Mouse (Mus musculus): ENCODE data around the gene Ppp1r12b. TPM values are rescaled to one million over a fixed set of nuclear protein-coding genes. Genes with fewer than 3 reads are reported as not detected.

The Ppp1r12b gene
- total and polyA plus RNA-seq, 3 experiments, result 4.3 to 13.8 (median 12.3) TPM

DNA sequence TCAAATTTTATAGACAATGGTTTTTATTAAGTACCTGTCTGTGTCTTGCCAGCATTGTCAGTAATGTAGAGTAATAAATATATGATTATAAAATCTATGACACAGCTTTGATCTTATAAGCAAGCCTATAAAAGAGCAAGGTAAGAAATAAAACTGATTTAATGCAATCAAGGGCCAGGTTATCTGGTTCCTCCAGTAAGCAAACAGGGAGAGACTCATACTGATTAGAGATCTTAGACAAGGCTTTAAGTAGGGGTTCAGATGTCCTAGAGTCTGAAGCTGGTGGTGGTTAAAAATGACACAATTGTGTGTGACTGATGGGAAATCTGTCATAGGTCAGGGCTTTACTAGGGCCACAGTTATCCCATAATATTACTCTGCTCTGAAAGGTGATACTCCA is 164.3 kb downstream of the Ppp1r12b start:
- no peak for DNase-seq

DNA sequence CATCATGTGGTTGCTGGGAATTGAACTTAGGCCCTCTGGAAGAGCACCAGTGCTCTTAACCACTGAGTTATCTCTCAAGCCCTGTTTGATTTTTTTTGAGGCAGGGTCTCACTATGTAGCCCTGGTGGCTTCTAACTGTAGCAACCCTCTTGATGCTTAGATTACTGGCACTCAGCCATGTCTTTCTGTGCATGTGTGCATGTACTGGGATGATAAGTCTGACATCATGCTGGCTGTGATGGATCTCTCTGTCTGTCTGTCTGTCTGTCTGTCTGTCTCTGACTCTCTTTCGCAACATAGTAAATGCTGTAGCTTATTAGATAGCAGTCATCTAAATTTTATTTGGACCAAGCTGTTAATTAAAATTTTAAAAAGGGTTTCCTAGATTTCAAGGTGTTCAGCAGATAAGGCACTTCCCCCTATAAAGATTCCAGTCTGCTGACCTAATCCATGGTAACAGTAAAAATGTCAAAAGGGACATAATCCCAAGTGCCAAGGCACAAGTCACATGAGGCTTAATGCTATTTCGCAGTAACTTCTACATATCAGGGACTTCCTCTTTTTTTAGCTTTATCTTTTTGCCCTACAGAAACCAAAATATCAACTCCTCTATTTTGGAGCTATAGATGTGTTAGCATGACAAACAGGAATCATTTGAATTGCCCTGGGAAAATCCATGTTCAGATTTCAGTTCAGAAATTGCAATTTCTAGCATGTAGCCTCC is 164.9 kb downstream of the Ppp1r12b start:
- DNase-seq, result no peak

DNA sequence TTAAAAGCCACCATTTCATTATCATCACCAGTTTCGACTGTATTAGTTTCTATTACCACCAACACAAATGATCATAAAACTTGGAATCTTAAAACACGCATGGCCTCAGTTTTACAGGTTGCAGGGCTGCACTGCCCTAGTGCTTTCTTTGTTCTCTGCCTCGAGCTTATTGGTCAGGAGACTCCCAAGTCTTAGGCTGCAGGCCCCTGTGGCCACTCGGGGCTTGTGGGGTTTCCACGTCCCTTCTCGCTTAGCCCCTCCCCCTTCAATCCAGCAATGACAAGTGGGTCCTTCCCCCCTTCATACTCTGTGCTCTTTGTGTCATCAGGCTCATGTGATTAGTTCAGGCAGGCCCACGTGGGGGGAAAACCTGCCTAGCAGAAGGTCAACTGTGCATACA is 167.6 kb downstream of the Ppp1r12b start:
- no peak for DNase-seq

DNA sequence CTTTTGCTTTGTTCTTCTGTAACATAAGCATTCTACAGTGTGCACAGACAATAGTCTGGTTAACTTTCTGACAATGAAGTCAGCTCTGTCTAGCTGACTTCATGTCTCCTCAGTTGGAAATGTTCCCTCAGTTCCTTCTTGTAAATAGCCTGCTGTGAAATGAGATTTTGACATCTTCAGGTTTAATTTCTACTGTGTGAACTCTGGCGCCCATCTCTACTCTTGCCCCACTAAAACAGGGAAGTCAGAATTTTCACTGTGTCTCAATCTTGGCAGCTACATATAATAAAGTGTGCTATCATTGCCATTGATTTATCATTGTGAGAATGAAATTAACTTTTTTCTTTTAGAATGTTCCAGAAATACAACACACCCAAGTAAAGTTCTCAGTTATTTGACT is 170.8 kb downstream of the Ppp1r12b start:
- no peak for DNase-seq

DNA sequence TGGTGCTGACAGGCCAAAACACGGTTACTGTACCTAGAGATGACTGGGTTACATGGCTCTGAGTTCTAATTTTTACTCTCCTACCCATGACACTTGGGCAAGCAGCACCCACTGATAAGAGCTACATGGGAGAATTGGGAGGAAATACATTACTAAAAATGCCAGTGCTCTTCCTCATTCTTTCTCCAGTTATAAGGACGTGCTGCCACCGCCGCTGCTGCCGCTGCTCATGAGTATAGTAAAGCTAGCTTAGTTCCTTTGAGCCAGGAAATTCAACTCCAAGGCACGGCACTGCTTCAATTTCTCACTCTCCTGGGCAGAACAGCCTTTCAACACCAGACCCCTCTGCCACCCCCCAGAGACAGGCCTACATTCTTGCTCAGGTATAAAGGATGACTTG is 171.3 kb downstream of the Ppp1r12b start:
- no peak for DNase-seq

DNA sequence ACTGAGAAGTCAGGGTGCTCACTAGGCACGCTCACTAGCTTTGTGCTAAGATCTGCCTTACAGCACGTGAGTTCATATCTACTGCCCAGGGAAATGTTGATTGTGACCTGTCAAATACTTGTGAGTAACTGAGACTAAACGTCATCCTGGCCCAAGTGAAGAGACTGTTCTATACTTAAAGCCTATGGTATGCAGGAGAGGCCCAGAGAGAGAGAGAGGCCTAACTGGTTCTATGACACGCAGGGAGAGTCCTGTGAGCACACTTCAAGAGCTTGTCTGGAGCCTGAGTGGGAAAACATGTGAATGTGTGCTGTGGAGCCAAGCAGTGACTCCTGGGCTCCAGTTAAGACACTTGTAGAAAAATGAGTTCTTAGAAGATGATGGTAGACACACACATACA is 171.8 kb downstream of the Ppp1r12b start:
- no peak for DNase-seq

DNA sequence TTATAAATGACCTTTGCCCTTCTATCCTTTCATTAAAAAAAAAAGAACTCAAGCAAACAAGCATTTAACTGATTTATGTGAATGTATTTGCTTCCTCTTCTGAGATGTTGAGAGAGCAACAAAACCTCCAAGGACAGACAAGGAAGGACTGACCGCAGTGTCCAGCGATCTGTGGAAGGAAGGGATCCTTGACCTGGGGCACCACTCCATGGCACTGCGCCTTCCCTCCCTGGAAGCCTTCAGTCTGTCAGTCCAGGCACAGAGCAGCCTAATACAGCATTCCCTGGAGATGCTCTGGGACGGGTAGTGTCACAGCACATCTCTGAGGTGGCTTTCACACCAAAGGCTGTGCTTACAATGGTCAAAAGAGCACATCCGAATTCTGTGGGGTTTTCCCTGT is 172.9 kb downstream of the Ppp1r12b start:
- no peak for DNase-seq

DNA sequence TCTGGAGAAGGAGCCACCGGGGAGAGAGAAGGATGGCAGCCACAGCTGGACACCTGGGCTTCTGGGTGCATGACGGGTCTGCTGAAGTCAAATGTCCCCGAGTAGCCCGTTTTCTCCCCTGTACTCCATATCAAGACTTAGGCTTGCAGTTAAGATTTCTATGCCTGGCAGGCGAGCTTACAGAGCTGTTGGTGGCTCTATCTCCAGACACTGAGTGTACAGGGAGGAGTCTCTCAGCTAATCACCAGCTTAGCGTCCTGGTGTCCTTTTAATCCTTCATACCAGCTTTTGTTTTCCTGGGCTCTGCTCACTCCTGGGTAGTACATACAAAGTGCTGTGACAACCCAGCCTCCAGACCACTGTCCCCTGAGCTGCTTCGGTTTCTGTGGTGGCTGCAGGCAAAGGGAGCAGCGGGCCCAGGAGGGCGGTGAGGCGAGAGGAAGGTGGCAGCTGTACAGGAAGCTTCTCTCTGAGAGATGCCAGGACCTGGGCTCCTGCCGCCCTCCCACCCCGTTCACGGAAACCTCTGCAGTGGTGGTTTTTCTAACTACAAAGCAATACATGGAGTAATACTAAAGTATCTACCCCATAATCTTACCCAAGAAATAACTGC is 177.7 kb downstream of the Ppp1r12b start:
- no peak for DNase-seq

DNA sequence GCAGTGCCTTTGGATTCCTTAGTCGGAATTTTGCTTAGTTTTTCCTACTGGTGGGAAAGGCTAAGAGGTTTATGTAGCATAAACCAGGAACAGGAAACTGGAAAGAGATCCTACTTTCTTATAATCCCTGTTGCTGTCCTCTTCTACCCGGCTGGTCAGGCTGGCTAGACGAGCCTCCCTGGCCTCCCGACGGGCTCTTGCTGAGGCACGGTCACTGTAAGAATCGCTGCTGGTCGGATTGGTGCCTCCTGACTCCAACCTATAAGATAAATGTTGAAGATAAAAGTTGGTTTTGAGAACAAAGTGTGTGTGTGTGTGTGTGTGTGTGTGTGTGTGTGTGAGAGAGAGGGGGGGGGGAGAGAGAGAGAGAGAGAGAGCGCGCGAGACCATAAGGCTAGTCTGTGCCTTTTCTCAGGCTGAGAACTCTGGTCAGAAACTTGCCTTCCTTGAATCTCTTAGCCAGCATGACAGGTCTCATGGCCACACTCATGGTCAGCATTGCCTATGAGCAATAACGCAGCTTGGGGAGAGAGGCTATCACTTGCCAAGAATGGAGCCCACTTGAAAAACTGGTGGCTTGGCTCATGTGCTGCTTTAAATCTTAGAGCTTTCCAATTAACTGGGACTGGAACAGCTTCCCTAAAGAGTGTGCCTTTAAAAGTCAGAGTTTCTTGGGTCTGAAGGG is 178.4 kb downstream of the Ppp1r12b start:
- peak; percentile 58 for DNase-seq

DNA sequence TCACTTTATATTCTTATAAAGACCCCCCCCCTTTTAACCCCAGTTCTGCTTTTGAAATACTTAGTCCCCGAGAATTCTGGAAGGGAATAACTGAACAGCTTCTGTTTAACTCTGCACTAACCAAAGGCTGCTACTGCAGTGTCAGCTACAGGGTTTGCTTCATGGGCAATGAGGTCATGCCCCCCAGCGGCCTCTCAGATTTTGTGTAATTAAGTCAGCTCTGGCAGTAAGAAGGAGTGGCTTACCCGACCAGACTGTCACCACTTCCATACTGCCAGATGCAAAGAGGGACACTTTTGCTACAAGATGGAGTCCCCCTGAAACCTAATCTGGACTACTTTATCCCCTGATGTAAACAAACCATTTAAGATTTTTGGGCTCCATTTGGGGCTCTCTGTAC is 180.1 kb downstream of the Ppp1r12b start:
- DNase-seq, result no peak

DNA sequence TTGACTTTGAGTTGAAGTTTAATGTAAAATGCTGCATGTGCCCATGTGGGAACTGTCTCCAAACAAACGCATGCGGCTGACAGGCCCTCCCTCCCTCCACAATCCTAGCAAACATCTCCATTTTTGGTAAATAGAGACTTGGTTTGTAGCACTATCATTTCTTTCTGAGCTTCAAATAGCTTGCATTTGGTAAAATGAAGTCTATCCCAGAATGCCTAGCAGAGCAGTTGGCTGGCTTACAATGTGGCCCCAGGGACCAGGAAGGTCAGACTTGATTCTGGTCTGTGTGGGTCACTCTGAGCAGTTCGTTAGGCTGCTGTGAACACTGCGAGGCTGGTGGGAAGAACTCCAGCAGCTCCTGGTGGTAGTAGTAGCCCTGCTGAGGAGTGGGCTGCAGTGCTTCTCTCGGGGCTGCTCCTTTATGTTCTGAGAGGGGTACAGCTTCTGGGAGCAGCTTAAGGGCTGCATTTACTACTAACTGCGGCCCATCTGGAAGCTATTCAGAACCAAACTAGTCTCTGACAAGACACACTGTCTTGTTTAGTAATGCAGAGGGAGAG is 180.9 kb downstream of the Ppp1r12b start:
- DNase-seq, result peak; percentile 56

DNA sequence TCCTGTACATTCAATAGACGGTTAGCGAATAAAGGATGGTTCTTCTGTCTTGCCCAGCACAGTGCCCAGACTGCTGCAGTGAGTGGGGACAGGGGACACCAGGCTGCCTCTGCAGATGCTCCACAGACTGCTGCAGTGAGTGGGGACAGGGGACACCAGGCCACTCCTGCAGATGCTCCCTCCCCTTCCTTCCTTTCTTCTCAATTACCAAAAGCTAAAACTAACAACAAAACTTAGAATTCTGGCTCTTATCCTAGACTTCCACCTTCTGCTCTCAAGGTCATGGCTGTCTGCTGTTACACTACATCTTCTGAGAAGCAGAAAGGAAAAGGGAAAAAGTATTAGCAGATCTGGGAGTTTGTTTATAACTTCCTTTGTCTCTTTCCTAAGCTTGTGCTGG is 181.5 kb downstream of the Ppp1r12b start:
- DNase-seq, result no peak

DNA sequence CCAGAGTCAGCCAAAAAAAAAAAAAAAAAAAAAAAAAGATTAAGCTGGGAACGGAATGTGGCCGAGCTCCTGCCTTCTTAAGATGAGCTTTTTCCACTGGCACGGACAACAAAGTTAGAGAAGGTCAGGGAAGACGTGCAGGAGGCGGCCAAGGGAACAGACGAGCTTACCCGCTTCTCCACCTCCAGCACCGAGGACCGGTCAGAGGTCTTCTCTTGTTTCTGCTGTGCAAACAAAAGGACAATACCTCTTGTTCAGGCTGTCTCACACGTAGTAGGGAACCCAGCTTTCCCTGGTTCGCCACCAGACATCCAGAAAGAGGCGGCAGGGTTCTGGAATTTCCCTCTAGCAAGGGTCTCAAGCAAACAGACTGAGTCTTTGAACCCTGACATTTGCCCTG is 182.5 kb downstream of the Ppp1r12b start:
- no peak for DNase-seq

DNA sequence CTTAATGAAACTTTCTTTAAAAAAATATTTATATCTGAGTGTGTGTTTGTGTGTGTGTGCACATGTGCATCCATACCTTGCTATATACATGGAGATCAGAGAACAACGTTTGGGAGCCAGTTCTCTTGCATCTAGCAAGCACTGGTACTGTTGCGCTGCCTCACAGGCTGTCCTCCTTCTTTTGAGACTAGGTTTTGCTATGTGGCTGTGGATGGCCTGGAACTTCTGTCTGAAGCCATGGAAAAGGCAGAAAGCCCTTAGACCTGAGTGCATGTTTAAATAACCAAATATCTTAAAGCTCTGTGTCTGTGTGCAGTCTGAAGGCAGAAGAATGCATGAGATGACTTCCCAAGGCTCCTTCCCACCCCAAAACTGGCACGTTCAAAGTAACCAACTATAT is 182.9 kb downstream of the Ppp1r12b start:
- no peak for DNase-seq

DNA sequence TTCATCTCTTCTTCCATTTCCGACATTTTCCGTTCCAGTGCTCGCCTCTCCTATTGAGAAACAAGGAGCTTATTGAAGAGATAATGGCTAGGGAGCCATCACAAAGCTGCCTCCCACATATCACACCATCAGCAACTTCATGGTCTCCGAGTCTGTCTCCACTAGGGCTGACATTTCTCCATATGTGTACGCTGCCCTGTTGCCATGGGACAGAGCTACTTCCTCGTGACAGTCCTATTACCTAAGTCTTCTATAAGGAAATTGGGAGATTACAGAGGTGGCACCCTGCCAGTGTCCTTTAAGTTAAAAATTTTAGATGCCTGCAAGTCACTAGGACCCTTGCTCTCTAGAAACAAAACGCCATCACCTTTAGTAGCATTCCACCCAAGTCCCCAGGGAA is 183.7 kb downstream of the Ppp1r12b start:
- no peak for DNase-seq

DNA sequence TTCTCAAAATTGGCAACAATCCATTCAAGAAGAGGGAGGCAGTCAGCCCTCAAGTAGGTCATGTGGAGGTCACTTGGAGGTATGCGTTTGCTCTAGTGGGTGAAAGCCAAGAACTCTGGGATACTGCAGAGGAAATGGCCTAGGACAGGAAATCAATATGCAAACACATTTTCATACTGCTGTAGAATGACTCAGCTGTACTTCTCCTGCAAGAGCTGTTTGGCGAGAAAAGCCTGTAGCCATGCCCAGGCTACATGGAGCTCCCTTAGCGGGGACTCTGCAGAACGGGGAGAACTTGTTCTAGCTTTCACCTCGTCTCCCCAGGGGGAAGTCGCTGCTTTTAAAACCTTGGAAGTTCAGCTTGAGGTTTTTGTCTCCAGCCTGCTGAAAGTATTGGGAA is 184.4 kb downstream of the Ppp1r12b start:
- no peak for DNase-seq

DNA sequence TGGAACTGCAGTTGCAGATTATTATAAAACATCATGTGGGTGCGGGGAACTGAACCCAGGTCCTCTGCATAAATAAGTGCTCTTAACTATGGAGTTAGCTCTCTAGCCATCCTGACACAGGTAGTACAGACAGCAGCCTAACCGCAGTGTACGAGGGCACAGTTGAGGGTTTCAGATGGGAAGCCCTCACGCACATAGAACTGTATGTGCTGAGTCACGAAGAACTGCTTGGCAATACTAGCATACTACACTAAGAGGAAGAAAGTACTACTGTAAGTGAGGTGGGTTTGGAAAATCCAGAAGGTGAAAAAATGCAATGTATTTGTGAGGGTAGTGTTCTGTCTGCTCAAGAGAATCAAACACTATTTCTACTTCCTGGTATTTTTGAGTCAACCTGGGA is 185.4 kb downstream of the Ppp1r12b start:
- no peak for DNase-seq

DNA sequence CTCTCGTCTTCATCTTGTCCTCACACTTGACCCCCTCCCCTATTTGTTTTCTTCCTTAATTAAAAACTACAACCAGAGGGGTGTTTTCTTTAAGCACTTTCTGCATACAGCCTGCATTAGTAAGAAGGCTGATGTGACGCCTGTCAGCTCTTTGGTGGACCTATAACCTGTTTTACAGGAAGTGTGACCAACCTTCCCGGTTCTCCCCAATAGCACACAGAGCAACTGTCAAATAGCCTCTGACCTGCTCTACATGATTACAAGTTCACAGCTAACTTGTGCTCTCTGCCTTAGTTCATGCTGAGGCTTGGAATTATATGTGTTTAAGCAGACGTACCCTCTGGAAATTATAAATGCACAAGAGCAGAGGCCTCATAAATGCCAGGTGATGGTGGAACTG is 189.3 kb downstream of the Ppp1r12b start:
- DNase-seq, result no peak

DNA sequence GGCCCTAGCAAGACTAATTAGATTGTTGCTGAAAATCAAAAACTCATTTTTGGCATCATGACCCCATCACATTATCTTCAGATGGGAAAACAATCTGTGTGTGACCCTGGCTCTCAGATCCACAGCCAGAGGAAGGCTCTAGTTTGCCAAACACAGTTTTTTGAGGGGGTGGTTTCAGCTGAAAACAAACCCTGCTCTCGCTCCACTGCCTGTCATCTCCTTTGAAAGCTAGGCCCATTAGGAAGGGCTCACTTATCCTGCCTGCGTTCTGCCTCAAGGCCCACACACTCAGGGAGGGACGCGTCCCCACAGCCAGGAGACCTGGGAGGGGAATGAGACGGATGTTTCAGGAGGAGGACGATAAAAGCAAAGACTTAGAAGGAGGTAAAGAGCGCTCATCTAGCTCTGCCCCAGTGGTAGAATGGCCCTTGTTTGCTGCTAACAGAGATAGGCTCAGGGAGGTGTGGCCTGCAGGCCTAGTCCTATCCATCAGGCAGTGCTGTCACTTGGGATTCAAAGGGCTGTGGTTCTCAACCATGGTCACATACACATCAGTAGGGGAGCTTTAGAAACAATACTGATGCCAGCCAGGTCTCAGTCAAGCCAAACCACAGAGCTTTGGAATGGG is 190.8 kb downstream of the Ppp1r12b start:
- no peak for DNase-seq

DNA sequence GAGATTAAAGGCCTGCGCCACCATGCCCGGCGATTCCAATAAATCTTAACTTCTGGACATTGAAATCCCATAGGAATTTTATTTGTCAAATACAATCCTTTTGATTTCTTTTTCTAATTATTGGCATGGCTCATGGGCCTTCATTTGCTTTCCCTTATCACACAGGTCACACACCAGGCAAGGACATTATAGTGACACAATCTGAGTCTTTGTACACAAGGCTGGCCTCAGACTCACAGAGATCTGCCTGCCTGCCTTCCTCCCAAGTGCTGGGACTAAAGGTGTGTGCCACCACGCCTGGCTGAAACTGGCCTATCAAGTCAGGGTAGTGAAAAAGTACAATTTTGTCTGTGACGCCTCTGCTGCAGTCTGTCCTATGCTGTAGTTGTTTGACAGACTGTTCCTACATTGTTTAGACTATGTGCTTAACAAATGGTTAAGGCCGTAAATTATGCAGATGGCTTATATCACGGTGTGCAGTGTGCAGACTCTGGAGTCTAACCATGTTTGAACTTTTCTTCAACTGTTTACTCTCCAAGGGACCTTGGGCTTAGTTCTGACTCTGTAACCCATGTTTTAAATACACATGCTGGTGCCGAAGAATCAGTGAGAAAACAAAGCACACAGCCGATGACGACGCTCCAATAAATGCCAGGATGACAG is 191.8 kb downstream of the Ppp1r12b start:
- DNase-seq, result peak; percentile 52

DNA sequence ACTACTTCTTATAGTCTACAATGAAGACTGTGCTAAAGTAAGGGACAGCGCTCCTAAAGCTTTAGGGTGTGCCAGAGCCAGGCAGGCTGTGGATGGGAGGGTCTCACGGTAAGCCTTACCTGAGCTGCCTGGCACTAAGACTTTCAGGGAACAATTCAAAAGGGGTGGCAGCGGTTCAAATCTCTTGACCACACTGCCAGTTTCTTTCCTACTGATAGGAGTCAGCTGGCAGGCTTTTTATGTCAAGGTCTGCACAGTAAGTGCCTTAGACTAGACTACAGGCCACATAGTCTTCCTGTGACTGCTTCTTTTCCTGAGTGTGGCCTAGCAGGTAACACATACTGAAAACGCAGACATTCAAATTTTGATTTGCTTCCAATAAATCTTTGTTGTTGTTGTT is 192.5 kb downstream of the Ppp1r12b start:
- DNase-seq, result peak; percentile 52

DNA sequence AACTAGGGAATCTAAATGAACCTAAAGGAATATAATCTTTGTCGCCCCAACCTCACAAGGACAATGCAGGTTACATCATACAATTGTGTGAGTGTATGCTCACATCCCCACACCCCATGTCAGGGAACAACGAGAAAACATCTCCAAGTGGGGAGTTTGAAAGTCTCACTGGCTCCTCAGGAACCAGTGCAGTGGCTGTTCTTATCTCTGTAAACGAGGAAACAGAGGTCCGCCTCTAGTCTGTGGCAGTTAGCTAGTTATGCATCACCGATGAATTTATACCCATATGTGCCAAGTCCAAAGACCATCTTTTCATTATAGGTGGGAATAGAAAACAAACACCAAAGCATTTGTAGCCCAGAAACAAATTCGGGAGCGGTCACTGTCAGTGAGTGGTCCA is 194.2 kb downstream of the Ppp1r12b start:
- no peak for DNase-seq

All from adrenal gland, adult 2 months (tissue).